Mouse (Mus musculus): ENCODE data around the gene 6430550D23Rik.

The 6430550D23Rik gene

GRCm38 (mm10) chr2:156007888-156008532, at the start of gene 6430550D23Rik, which contains the start of gene Ergic3:
TSS of gene 6430550D23Rik (minus strand) at chr2:156007977.
TSS of gene Ergic3 (plus strand) at chr2:156008045.
- no peak for TF ChIP-seq GATA4 (IDR thresholded peaks at IDR 0.05; ENCODE audit: insufficient replicate concordance, low read length)

GRCm38 (mm10) chr2:156052816-156053215, 45.0 kb upstream of the 6430550D23Rik start, which contains the start of gene Fer1l4:
TSS of gene Fer1l4 (minus strand) at chr2:156052947.
- TF ChIP-seq GATA4 (IDR thresholded peaks at IDR 0.05; ENCODE audit: insufficient replicate concordance, low read length) = no peak

- no peak for TF ChIP-seq GATA4 (IDR thresholded peaks at IDR 0.05; ENCODE audit: insufficient replicate concordance, low read length)
Measured at GRCm38 (mm10) chr2:156047929-156048328, 40.2 kb upstream of the 6430550D23Rik start.

GRCm38 (mm10) chr2:156042903-156043302, 35.1 kb upstream of the 6430550D23Rik start:
- TF ChIP-seq GATA4 (IDR thresholded peaks at IDR 0.05; ENCODE audit: insufficient replicate concordance, low read length) = no peak

- TF ChIP-seq GATA4 (IDR thresholded peaks at IDR 0.05; ENCODE audit: insufficient replicate concordance, low read length) = no peak
Measured at GRCm38 (mm10) chr2:156039390-156039789, 31.6 kb upstream of the 6430550D23Rik start.

GRCm38 (mm10) chr2:156025482-156025881, 17.7 kb upstream of the 6430550D23Rik start:
- no peak for TF ChIP-seq GATA4 (IDR thresholded peaks at IDR 0.05; ENCODE audit: insufficient replicate concordance, low read length)

- no peak for TF ChIP-seq GATA4 (IDR thresholded peaks at IDR 0.05; ENCODE audit: insufficient replicate concordance, low read length)
Measured at GRCm38 (mm10) chr2:156021765-156022164, 14.0 kb upstream of the 6430550D23Rik start.

GRCm38 (mm10) chr2:156021219-156021618, 13.4 kb upstream of the 6430550D23Rik start:
- TF ChIP-seq GATA4 (IDR thresholded peaks at IDR 0.05; ENCODE audit: insufficient replicate concordance, low read length) = no peak

GRCm38 (mm10) chr2:156018106-156018505, 10.3 kb upstream of the 6430550D23Rik start:
- no peak for TF ChIP-seq GATA4 (IDR thresholded peaks at IDR 0.05; ENCODE audit: insufficient replicate concordance, low read length)

- TF ChIP-seq GATA4 (IDR thresholded peaks at IDR 0.05; ENCODE audit: insufficient replicate concordance, low read length) = no peak
Measured at GRCm38 (mm10) chr2:156005393-156005792, 2.4 kb downstream of the 6430550D23Rik start.

GRCm38 (mm10) chr2:155991863-155992321, 15.9 kb downstream of the 6430550D23Rik start:
- TF ChIP-seq GATA4 (IDR thresholded peaks at IDR 0.05; ENCODE audit: insufficient replicate concordance, low read length) = no peak

- TF ChIP-seq GATA4 (IDR thresholded peaks at IDR 0.05; ENCODE audit: insufficient replicate concordance, low read length) = no peak
Measured at GRCm38 (mm10) chr2:155991151-155991550, 16.6 kb downstream of the 6430550D23Rik start.

GRCm38 (mm10) chr2:155989085-155989484, 18.7 kb downstream of the 6430550D23Rik start:
- TF ChIP-seq GATA4 (IDR thresholded peaks at IDR 0.05; ENCODE audit: insufficient replicate concordance, low read length) = no peak

- no peak for TF ChIP-seq GATA4 (IDR thresholded peaks at IDR 0.05; ENCODE audit: insufficient replicate concordance, low read length)
Measured at GRCm38 (mm10) chr2:155987131-155987530, 20.6 kb downstream of the 6430550D23Rik start.

GRCm38 (mm10) chr2:155985776-155986175, 22.0 kb downstream of the 6430550D23Rik start:
- TF ChIP-seq GATA4 (IDR thresholded peaks at IDR 0.05; ENCODE audit: insufficient replicate concordance, low read length) = no peak

- no peak for TF ChIP-seq GATA4 (IDR thresholded peaks at IDR 0.05; ENCODE audit: insufficient replicate concordance, low read length)
Measured at GRCm38 (mm10) chr2:155979328-155979991, 28.3 kb downstream of the 6430550D23Rik start.

All from liver, adult (tissue).